Mouse (Mus musculus): Measurements from ENCODE around the gene Nova1. TPM values are rescaled to one million over a fixed set of nuclear protein-coding genes. Genes with fewer than 3 reads are reported as not detected.

The Nova1 gene
- polyA plus RNA-seq, 1 experiment from 2014 or later, result 1.2 TPM

DNA sequence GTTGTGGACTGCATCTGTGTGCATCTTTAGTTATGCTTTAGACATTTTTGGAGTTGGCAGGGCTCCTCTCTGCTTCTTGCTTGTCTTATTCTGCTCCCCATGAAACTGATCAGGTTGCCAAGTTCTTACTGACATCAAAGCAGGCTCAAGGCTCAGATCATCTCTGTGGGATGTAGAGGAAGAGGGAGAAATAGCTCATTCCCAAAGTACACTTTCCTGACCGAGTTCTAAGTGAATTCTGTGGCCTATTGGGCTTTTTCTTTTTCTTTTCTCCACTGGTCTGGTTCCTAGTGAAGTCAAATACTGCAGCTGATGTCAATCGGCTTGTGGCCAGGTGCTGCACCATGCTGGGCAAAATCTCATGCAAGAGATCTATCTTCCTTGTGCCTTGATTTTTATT is 152.0 kb downstream of the Nova1 start:
- Histone ChIP-seq H3K4me3 (no peak overlapping the region), H3K27me3 (replicated peaks) (no peaks in the 10 kb centered on the region), H3K9ac (no peak overlapping the region), H3K4me2 (no peak overlapping the region), H3K27ac (replicated peaks) (no peak overlapping the region), H3K36me3 (no peaks in the 10 kb centered on the region), H3K4me1 (no peaks in the 10 kb centered on the region), H3K9me3 (no peaks in the 10 kb centered on the region)
- WGBS, result 44% methylated on average over 2 of the region's 2 CpGs
- ATAC-seq (ENCODE audit: extremely low read depth, insufficient number of reproducible peaks, low FRiP score, low TSS enrichment), result no peak

DNA sequence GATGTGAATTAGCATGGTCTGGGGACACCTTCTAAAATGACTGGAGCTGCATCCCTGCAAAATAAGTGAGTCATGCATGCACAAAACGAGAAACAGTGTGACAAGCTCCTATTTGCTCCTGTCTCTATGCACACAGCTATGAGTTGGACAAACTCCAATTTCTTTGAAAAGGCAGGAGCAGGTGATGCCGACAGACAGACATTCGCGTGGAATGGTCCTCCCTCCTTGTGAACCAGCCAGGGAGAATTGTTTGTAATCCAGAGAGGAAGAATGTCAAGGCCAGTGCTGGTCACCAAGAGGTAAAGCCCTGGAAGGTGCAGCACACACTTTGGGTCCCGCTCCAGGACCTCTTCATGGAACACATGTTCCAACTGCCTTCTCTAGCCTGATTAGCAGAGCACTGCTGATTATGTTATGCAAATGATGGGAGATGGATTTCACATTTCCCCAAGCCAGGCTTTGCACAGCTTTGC is 172.6 kb downstream of the Nova1 start:
- Histone ChIP-seq H3K4me1 (no peaks in the 10 kb centered on the region), H3K9ac (no peak overlapping the region), H3K36me3 (no peaks in the 10 kb centered on the region), H3K27me3 (replicated peaks) (no peaks in the 10 kb centered on the region), H3K4me2 (no peak overlapping the region), H3K9me3 (no peaks in the 10 kb centered on the region), H3K27ac (replicated peaks) (no peak overlapping the region), H3K4me3 (no peak overlapping the region)
- 69% methylated on average over 5 of the region's 5 CpGs for WGBS
- ATAC-seq (ENCODE audit: extremely low read depth, insufficient number of reproducible peaks, low FRiP score, low TSS enrichment), result no peak

DNA sequence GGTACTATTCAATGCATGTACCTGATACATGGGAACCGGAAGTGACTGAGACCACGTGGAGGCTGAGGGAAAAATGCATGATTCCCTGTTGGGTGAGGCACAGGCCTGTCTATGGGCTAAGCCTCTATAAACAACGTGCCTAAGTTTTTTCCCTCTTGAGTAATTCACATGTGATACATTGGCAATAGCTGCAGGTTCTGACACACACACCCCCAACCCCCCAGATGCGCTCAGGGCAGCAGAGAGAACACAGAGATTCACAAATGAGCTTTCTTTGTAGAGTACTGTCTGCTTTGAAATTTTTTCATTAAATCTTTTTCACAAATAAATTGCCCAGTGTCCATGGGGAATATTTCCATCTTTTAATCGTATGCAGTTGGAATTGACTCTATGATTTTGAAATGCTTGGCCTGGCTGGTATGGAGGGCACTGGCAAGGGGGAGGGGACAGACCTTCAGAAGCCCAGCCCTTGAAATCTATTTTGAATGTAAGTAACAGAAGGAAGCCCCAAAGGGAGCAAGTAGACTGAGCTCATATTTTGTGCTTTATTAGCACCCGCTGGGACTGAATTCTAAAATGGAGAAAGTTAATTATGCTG is 173.3 kb downstream of the Nova1 start:
- H3K4me3 ChIP-seq, result no peak overlapping the region
- no peak for ATAC-seq (ENCODE audit: extremely low read depth, insufficient number of reproducible peaks, low FRiP score, low TSS enrichment)

More for the DNA sequence above, 173.3 kb downstream of the Nova1 start:
- Histone ChIP-seq H3K4me2 (no peak overlapping the region), H3K27me3 (replicated peaks) (no peaks in the 10 kb centered on the region), H3K9me3 (no peaks in the 10 kb centered on the region), H3K9ac (no peak overlapping the region), H3K4me1 (no peaks in the 10 kb centered on the region), H3K36me3 (no peaks in the 10 kb centered on the region), H3K27ac (replicated peaks) (no peak overlapping the region)
- WGBS, result 86% methylated on average over 6 of the region's 6 CpGs
